Mouse (Mus musculus): ENCODE measurements around the gene Thoc6.

GRCm38 (mm10) chr17:23644613-23645495 is 28.8 kb downstream of the Thoc6 start, which contains the start of gene Mmp25:
- TF ChIP-seq CTCF (IDR thresholded peaks at IDR 0.05; ENCODE audit: insufficient read depth, low read depth, low read length) (no peak), POLR2A (IDR thresholded peaks at IDR 0.05; ENCODE audit: insufficient read depth, low read depth, low read length) (no peak)

All from olfactory bulb, adult 2 months (tissue).